Mouse (Mus musculus) cerebellum, adult 2 months (tissue): ENCODE measurements around the gene Dnttip1. TPM values are rescaled to one million over a fixed set of nuclear protein-coding genes. Genes with fewer than 3 reads are reported as not detected.

Source experiments
- DNase-seq, 2 experiments: peaks; one replicate each; pipeline ENCODE4 v3.0.0; 2021
- H3K27ac ChIP-seq: fragments of 200-500 bp; 2 replicates; pipeline ENCODE4 v1.5.1; 2012; ENCODE audit warnings: low read length, control low read depth, inconsistent platforms; ENCODE audit not compliant: insufficient read depth
- H3K27me3 ChIP-seq: fragments of 200-500 bp; 2 replicates; pipeline ENCODE4 v1.6.1; 2012; ENCODE audit warnings: inconsistent platforms, mild to moderate bottlenecking, low read length, moderate library complexity; ENCODE audit not compliant: control insufficient read depth, insufficient read depth
- H3K4me1 ChIP-seq: fragments of 200-500 bp; 2 replicates; pipeline ENCODE4 v1.6.1; 2011; ENCODE audit warnings: low read length; ENCODE audit not compliant: control insufficient read depth, insufficient read depth
- H3K4me3 ChIP-seq: fragments of 200-500 bp; replicated peaks from 2 replicates; pipeline ENCODE3; 2011; ENCODE audit warnings: mild to moderate bottlenecking, low read depth, low read length, control low read depth; ENCODE audit not compliant: insufficient read depth
- CTCF ChIP-seq: fragments of 200-500 bp; IDR thresholded peaks from 2 replicates; pipeline ENCODE4 v1.5.1; 2011; ENCODE audit warnings: low read depth, mild to moderate bottlenecking, control low read depth, low read length, moderate library complexity, borderline replicate concordance; ENCODE audit not compliant: insufficient read depth
- POLR2A ChIP-seq: fragments of 200-500 bp; IDR thresholded peaks from 2 replicates; pipeline ENCODE4 v1.6.1; 2011; ENCODE audit warnings: low read length, control low read depth, borderline replicate concordance; ENCODE audit not compliant: insufficient read depth
- WGBS: fragments of 180-500 bp; shearing (Covaris S2); methylation state at CpG from one replicate; pipeline ENCODE4 v1.1.7; 2018; 5-methylcytosine and 5-hydroxymethylcytosine counted together
- polyA plus RNA-seq: library from polyadenylated mRNA; depleted of rRNA; stranded (reverse); fragments of >200 nt; gene quantifications from 2 replicates; pipeline ENCODE4 v1.2.3, GENCODE M21; 2012; rRNA removed

Dnttip1 gene
- polyA plus RNA-seq, 1 experiment, result 44.3 TPM

DNA sequence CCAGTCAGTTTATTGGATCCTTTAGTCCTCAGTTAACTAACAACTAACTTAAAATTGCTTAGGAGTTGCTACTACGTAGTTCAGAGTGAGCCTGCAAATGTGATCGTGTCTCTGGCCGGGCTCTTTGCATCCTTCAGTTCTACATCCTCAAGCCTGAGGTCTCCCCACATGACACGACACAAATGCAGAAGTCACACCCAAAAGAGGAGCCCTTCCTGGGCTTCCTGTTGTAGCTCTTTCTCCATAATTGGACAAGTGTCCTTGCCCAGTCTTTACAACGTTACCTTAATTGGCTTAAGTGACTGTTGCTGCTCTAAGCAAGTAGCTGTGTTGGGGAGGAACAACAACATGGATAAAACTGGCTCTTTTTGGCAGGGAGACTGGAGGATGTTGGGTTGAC is 69.6 kb downstream of the Dnttip1 start:
- no peak for TF ChIP-seq CTCF
- TF ChIP-seq POLR2A, result no peak
- Histone ChIP-seq H3K4me1 (no peaks in the 10 kb centered on the region), H3K27me3 (no peaks in the 10 kb centered on the region), H3K27ac (no peak overlapping the region), H3K4me3 (no peak overlapping the region)
- WGBS, result 90% methylated on average over 5 of the region's 5 CpGs
- no peak for DNase-seq

DNA sequence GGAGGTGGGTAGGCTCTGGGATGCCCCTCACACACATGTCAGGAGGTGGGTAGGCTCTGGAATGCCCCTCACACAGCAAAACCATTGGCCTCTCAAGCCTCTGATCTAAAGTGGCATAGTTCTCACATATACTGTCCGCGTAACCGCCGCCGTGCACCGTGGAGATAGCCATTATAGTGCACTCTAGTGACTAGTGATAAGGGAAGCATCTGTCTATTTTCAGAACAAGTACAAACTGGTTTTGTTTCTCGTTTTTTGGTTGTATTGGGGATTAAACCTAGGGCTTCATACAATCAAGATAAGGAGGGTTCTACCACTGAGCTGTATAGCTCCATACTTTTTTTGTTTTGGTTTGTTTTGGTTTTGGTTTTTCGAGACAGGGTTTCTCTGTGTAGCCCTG is 70.0 kb downstream of the Dnttip1 start:
- WGBS, result 88% methylated on average over 8 of the region's 8 CpGs

DNA sequence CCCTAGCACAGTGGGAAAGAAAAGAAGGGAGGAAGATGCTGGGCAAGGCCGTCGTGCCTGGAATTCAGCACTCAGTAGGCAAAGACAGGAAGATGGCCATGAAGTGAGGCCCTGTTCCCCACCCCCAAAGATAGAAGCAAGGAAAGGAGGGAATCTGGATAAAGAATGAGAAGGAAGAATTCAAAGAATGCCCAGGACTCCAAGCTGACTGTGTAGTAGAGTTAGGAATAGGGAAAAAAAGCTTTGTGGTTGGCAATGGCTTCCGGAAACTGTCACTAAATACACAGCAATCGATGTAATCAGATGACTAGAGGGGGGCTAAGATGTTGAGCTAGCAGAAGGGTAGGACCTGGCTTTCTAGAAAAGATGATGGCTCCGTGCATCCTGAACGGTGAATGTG is 71.4 kb downstream of the Dnttip1 start:
- Histone ChIP-seq H3K27ac (no peak overlapping the region), H3K4me3 (no peak overlapping the region), H3K27me3 (no peaks in the 10 kb centered on the region), H3K4me1 (peaks cover 10% of the 10 kb centered on the region)
- WGBS, result 92% methylated on average over 6 of the region's 6 CpGs
- DNase-seq, result no peak
- TF ChIP-seq POLR2A (no peak), CTCF (no peak)

More for the DNA sequence above, 70.0 kb downstream of the Dnttip1 start:
- Histone ChIP-seq H3K4me1 (peaks cover 2% of the 10 kb centered on the region; the same call in 1 of the 2 replicates), H3K27ac (no peak overlapping the region), H3K4me3 (no peak overlapping the region), H3K27me3 (no peaks in the 10 kb centered on the region)
- no peak for DNase-seq
- no peak for TF ChIP-seq CTCF
- TF ChIP-seq POLR2A, result no peak

DNA sequence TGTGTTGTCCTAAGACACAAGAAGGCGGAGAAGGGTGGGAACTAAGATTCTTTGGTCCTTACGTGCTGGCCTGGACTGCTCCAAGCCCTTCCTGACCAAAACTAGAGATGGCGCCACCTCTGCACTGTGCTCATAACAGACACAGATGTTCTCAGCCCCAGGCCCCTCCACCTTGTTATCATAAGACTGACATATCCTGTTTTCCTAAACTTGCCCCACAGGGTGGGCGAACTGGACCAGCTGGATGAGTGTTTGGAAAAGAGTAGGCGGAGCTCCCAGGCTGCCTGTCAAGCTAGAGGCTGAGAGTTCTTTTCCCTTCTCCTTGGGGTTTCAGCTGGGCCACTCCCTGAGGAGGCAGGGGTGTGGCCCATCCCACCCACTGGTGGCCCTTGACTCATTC is 71.9 kb downstream of the Dnttip1 start:
- Histone ChIP-seq H3K4me3 (no peak overlapping the region), H3K27me3 (no peaks in the 10 kb centered on the region), H3K4me1 (peaks cover 10% of the 10 kb centered on the region), H3K27ac (no peak overlapping the region)
- no peak for TF ChIP-seq POLR2A
- no peak for TF ChIP-seq CTCF
- WGBS, result 89% methylated on average over 5 of the region's 5 CpGs
- DNase-seq, result no peak

Other genes with a start within 250 kb of the Dnttip1 start
- 103 and 109 TPM in 2 replicates for gene Pigt, start 248.5 kb upstream of the Dnttip1 start, polyA plus RNA-seq
- 0.87 and 2.1 TPM in 2 replicates for gene Wfdc2, start 183.6 kb upstream of the Dnttip1 start, polyA plus RNA-seq
- gene Spint3, start 172.5 kb upstream of the Dnttip1 start, polyA plus RNA-seq, result not detected in 2 replicates
- gene Wfdc6a, start 160.5 kb upstream of the Dnttip1 start, polyA plus RNA-seq, result 0.24 TPM in 1 of 2 replicates, not detected in the other
- gene Eppin, start 152.4 kb upstream of the Dnttip1 start, polyA plus RNA-seq, result not detected in 2 replicates
- gene Wfdc6b, start 132.5 kb upstream of the Dnttip1 start, polyA plus RNA-seq, result 0.11 and 0.20 TPM in 2 replicates
- 0.06 TPM in 1 of 2 replicates, not detected in the other for gene Wfdc8, start 132.4 kb upstream of the Dnttip1 start, polyA plus RNA-seq
- not detected in 2 replicates for gene Wfdc16, start 107.2 kb upstream of the Dnttip1 start, polyA plus RNA-seq
- gene Wfdc10, start 89.9 kb upstream of the Dnttip1 start, polyA plus RNA-seq, result not detected in 2 replicates
- not detected in 2 replicates for gene Wfdc9, start 89.4 kb upstream of the Dnttip1 start, polyA plus RNA-seq
- not detected in 2 replicates for gene Wfdc11, start 71.9 kb upstream of the Dnttip1 start, polyA plus RNA-seq
- not detected in 2 replicates for gene Wfdc13, start 60.9 kb upstream of the Dnttip1 start, polyA plus RNA-seq
- not detected in 2 replicates for gene Spint4, start 47.5 kb upstream of the Dnttip1 start, polyA plus RNA-seq
- not detected in 2 replicates for gene Spint5, start 30.7 kb upstream of the Dnttip1 start, polyA plus RNA-seq
- gene Wfdc3, start 52 bp upstream of the Dnttip1 start, polyA plus RNA-seq, result 0.84 and 0.93 TPM in 2 replicates
- gene Ube2c, start 23.9 kb downstream of the Dnttip1 start, polyA plus RNA-seq, result 0.55 and 1.0 TPM in 2 replicates
- gene Tnnc2, start 34.0 kb downstream of the Dnttip1 start, polyA plus RNA-seq, result 0.57 and 0.62 TPM in 2 replicates
- gene Snx21, start 39.8 kb downstream of the Dnttip1 start, polyA plus RNA-seq, result 70.7 and 70.8 TPM in 2 replicates
- gene Acot8, start 58.9 kb downstream of the Dnttip1 start, polyA plus RNA-seq, result 36.5 and 39.3 TPM in 2 replicates
- gene Zswim3, start 59.1 kb downstream of the Dnttip1 start, polyA plus RNA-seq, result 7.6 and 8.1 TPM in 2 replicates
- gene Zswim1, start 76.7 kb downstream of the Dnttip1 start, polyA plus RNA-seq, result 19.4 and 20.0 TPM in 2 replicates
- gene Spata25, start 82.6 kb downstream of the Dnttip1 start, polyA plus RNA-seq, result 0.25 and 0.30 TPM in 2 replicates
- 177 and 191 TPM in 2 replicates for gene Ctsa, start 86.9 kb downstream of the Dnttip1 start, polyA plus RNA-seq
- gene Neurl2, start 87.5 kb downstream of the Dnttip1 start, polyA plus RNA-seq, result 6.1 and 6.3 TPM in 2 replicates
- gene Pltp, start 111.7 kb downstream of the Dnttip1 start, polyA plus RNA-seq, result 203 and 218 TPM in 2 replicates
- 54.9 and 56.3 TPM in 2 replicates for gene Pcif1, start 133.3 kb downstream of the Dnttip1 start, polyA plus RNA-seq
- gene Zfp335, start 165.8 kb downstream of the Dnttip1 start, polyA plus RNA-seq, result 32.0 and 34.7 TPM in 2 replicates
- gene Mmp9, start 194.8 kb downstream of the Dnttip1 start, polyA plus RNA-seq, result 3.3 and 3.7 TPM in 2 replicates
- gene Slc12a5, start 214.8 kb downstream of the Dnttip1 start, polyA plus RNA-seq, result 386 and 396 TPM in 2 replicates